Mouse (Mus musculus) olfactory bulb, adult 2 months (tissue): ENCODE results near the gene Cnksr3.

Experiments used
- CTCF ChIP-seq: fragments of 200-500 bp; IDR thresholded peaks from 2 replicates; pipeline ENCODE4 v1.5.1; 2012; ENCODE audit warnings: low read depth, mild to moderate bottlenecking, low read length, moderate library complexity; ENCODE audit not compliant: insufficient read depth
- POLR2A ChIP-seq: fragments of 200-500 bp; IDR thresholded peaks from 2 replicates; pipeline ENCODE4 v1.6.1; 2012; ENCODE audit warnings: mild to moderate bottlenecking, low read depth, low read length, moderate library complexity; ENCODE audit not compliant: insufficient read depth

- no peak for TF ChIP-seq CTCF
- TF ChIP-seq POLR2A = no peak
Measured at GRCm38 (mm10) chr10:7260166-7261108, 48.4 kb upstream of the Cnksr3 start.
